Mouse (Mus musculus) hematopoietic stem cell, adult 5-6 weeks (primary cell): Measurements from ENCODE around the gene Gm21852. TPM values are rescaled to one million over a fixed set of nuclear protein-coding genes. Genes with fewer than 3 reads are reported as not detected.
"Not testable (repeated sequence)": the region's sequence is repeated elsewhere in the genome, so short reads cannot be mapped to it uniquely, and the experiment has no call there.

ENCODE experiments used
- ATAC-seq, 2 experiments: fragments of 125-278 bp in 1 of 2; replicated peaks in 1 of 2; 2 replicates each; pipeline ENCODE4 v1.8.0; 2016 to 2017; ENCODE audit warnings: inconsistent platforms in 2 of 2, mild to moderate bottlenecking in 2 of 2, moderate number of reproducible peaks in 2 of 2, low read depth in 1 of 2, moderate TSS enrichment in 1 of 2; ENCODE audit not compliant: low FRiP score in 2 of 2, poor library complexity in 2 of 2, severe bottlenecking in 2 of 2, insufficient read depth in 1 of 2, low TSS enrichment in 1 of 2
- total RNA-seq: library from RNA; stranded (forward); fragments of 172-1452, 232-1000 nt; gene quantifications from 2 replicates; pipeline ENCODE4 v1.2.3, GENCODE M21; 2017

The Gm21852 gene
- total RNA-seq, result not detected in 2 replicates

GRCm38 (mm10) chrY:40651896-40652295, at the start of gene Gm21852:
Gm21852 (minus strand) TSS chrY:40651996.
- ATAC-seq, result not testable (repeated sequence)

Other genes with a start within 250 kb of the Gm21852 start
- gene Gm21797, start 123.8 kb upstream of the Gm21852 start, total RNA-seq, result not detected in 2 replicates
- gene Gm20795, start 152.9 kb upstream of the Gm21852 start, total RNA-seq, result not detected in 2 replicates